Mouse (Mus musculus) lung, postnatal 10 days (tissue): Measurements from ENCODE around the gene Auts2.

Experiments used
- DNase-seq: peaks from one replicate; pipeline ENCODE4 v3.0.0; 2021

Gene Auts2

GRCm38 (mm10) chr5:131538311-131538915 is 1004.7 kb downstream of the Auts2 start:
- peak; percentile 72 for DNase-seq

GRCm38 (mm10) chr5:131537831-131538310 is 1005.3 kb downstream of the Auts2 start:
- DNase-seq: peak; percentile 55

GRCm38 (mm10) chr5:131537155-131537830 is 1005.9 kb downstream of the Auts2 start:
- DNase-seq: peak; percentile 73

GRCm38 (mm10) chr5:131535752-131536151 is 1007.4 kb downstream of the Auts2 start:
- no peak for DNase-seq

- DNase-seq: peak; percentile 74
Measured at GRCm38 (mm10) chr5:131533815-131534214, 1009.3 kb downstream of the Auts2 start.

- DNase-seq: no peak
Measured at GRCm38 (mm10) chr5:131531744-131532552, 1011.2 kb downstream of the Auts2 start.

GRCm38 (mm10) chr5:131530828-131531227 is 1012.3 kb downstream of the Auts2 start:
- DNase-seq: no peak

GRCm38 (mm10) chr5:131526666-131527065 is 1016.5 kb downstream of the Auts2 start:
- DNase-seq: no peak

GRCm38 (mm10) chr5:131524900-131525465 is 1018.2 kb downstream of the Auts2 start:
- no peak for DNase-seq

GRCm38 (mm10) chr5:131519560-131519959 is 1023.6 kb downstream of the Auts2 start:
- DNase-seq: no peak

- DNase-seq: no peak
Measured at GRCm38 (mm10) chr5:131517677-131518076, 1025.5 kb downstream of the Auts2 start.

GRCm38 (mm10) chr5:131515707-131516407 is 1027.3 kb downstream of the Auts2 start:
- DNase-seq: peak; percentile 59

GRCm38 (mm10) chr5:131513753-131514152 is 1029.4 kb downstream of the Auts2 start:
- no peak for DNase-seq

- DNase-seq: no peak
Measured at GRCm38 (mm10) chr5:131512617-131513016, 1030.5 kb downstream of the Auts2 start.

- no peak for DNase-seq
Measured at GRCm38 (mm10) chr5:131510659-131511058, 1032.5 kb downstream of the Auts2 start.

- no peak for DNase-seq
Measured at GRCm38 (mm10) chr5:131509315-131509714, 1033.8 kb downstream of the Auts2 start.

- DNase-seq: no peak
Measured at GRCm38 (mm10) chr5:131498865-131499264, 1044.3 kb downstream of the Auts2 start.

- no peak for DNase-seq
Measured at GRCm38 (mm10) chr5:131496517-131497216, 1046.5 kb downstream of the Auts2 start.

GRCm38 (mm10) chr5:131494564-131494963 is 1048.6 kb downstream of the Auts2 start:
- no peak for DNase-seq

- no peak for DNase-seq
Measured at GRCm38 (mm10) chr5:131492535-131492934, 1050.6 kb downstream of the Auts2 start.

GRCm38 (mm10) chr5:131491843-131492242 is 1051.3 kb downstream of the Auts2 start:
- no peak for DNase-seq

- no peak for DNase-seq
Measured at GRCm38 (mm10) chr5:131490811-131491210, 1052.3 kb downstream of the Auts2 start.
